Mouse (Mus musculus): ENCODE measurements around the gene Babam2.

DNA sequence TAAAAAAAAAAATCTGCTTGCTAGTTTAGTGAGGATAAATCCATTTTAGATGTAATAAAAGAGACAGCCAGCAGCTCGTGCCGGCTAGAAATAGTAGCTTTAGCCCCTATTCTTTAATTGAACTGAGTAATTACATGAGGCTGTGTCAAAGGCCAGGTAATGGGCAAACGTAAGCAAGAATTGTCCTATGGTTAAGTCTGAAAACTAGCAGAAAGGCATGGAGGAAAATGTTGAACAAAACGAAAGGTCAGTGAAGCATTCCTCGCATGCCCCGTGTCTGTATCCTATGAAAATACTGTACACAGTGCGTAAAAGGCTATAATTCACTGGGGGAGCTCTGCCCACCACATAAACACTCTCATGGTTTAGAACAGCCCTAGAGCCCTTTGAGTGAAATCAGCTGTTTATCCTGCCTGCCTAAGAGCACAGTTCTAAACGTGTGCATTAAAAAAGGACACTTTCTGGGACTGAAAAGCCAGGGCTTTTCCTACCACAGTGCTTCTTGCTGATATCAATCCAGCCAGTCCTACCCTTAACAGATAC lies 361.8 kb downstream of the Babam2 start:
- TF ChIP-seq POLR2A (IDR thresholded peaks at IDR 0.05; ENCODE audit: insufficient read depth, low read depth, low read length) (no peak), EP300 (IDR thresholded peaks at IDR 0.05; ENCODE audit: insufficient read depth, low read depth, low read length) (no peak)
